Mouse (Mus musculus): ENCODE data around the gene Slc31a1. TPM values are rescaled to one million over a fixed set of nuclear protein-coding genes. Genes with fewer than 3 reads are reported as not detected.

Slc31a1 gene
- 232 TPM for polyA plus RNA-seq (2014; fragmentation: Illumina TruSeq; extraction: RNeasy Lipid Tissue Mini Kit (QIAGEN cat#74804); ENCODE audit: low read depth, low replicate concordance)

DNA sequence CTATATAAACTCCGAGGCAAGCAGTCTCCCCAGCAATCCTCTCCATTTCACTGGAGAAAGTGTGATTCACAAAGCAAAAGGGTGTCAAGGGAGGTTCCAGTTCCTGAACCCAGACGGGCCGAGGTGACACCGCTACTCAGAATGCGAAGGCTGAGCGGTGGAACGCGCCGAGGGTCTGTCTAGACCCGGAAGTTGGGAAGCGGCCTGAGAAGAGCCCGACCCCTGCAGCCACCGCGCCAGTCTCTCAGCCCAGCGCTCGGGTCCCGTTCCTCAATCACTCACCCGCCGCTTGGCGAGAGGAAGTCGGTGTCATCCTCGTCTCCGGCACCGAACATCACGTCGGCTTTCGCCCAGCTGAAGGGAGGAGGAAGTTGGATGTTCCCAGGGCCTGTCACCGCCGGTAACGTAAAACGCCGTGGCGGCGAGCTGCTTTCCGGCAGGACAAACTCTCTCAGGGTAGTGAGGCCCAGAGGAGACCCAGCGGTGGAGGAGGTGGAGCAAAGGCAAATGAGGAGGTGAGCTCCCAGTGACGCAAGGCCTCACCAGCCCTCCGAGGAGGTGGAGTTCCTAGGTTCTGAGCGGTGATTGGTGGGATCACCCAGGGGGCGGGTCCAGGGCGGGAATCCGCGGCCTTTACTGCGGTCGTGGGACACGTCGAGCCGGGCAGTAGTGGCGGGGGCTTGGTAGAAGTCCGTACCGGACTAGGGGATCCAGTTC, at the start of gene Slc31a1, which contains the start of gene Fkbp15:
Gene Slc31a1 (plus strand): TSS at position 640 of the 717 bp plus-strand sequence.
Gene Fkbp15 (minus strand): TSS at position 461 of the 717 bp plus-strand sequence.

DNA sequence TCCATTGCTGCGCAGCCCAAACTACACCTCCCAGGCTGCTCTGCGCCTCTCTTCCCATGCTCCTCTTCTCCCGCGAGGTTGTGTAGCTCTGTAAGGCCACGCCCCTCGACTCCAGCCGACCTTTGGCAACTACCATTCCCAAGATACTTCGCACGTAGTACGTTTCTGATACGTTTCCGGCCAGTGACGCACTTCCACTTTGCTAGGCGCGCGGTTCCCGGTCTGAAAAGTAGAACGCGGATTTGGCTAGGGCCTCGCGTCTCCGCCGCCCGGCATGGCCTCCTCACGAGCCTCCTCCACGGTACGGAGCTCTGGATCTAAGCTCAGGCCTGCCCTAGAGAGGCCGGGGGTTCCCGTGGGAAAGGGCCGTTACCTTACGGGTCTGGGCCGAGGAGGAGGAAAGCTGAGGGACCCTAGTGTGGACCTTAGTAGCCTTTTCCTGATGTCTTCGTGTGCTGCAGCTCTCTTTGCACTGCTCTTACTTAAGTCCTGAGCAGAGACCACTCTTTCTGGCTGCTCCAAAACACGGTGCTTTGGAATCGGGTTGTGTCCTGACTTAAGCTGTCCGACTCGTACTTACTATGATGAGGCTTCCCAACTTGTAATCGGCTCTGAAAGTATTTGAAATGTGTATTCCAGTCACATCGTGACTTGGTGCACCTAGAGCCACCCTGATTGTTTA, 48.2 kb downstream of the Slc31a1 start, which contains the start of the genes Cdc26 and Prpf4:
Gene Cdc26 (minus strand): TSS at position 42 of the 682 bp plus-strand sequence.
Gene Prpf4 (plus strand): TSS at position 197 of the 682 bp plus-strand sequence.

GRCm38 (mm10) chr4:62435081-62435480, 74.6 kb downstream of the Slc31a1 start, which contains the start of gene Rnf183:
TSS of gene Rnf183 (minus strand) at chr4:62435252.

Other genes with a start within 250 kb of the Slc31a1 start
- gene Mup21, start 209.9 kb upstream of the Slc31a1 start, polyA plus RNA-seq (2014; fragmentation: Illumina TruSeq; extraction: RNeasy Lipid Tissue Mini Kit (QIAGEN cat#74804); ENCODE audit: low read depth, low replicate concordance) = not detected
- gene Zfp37, start 129.7 kb upstream of the Slc31a1 start, polyA plus RNA-seq (2014; fragmentation: Illumina TruSeq; extraction: RNeasy Lipid Tissue Mini Kit (QIAGEN cat#74804); ENCODE audit: low read depth, low replicate concordance) = 12.1 TPM
- 17.7 TPM for gene Slc31a2, start 98.2 kb upstream of the Slc31a1 start, polyA plus RNA-seq (2014; fragmentation: Illumina TruSeq; extraction: RNeasy Lipid Tissue Mini Kit (QIAGEN cat#74804); ENCODE audit: low read depth, low replicate concordance)
- gene Fkbp15, start 179 bp upstream of the Slc31a1 start, polyA plus RNA-seq (2014; fragmentation: Illumina TruSeq; extraction: RNeasy Lipid Tissue Mini Kit (QIAGEN cat#74804); ENCODE audit: low read depth, low replicate concordance) = 18.9 TPM
- 56.6 TPM for gene Cdc26, start 47.9 kb downstream of the Slc31a1 start, polyA plus RNA-seq (2014; fragmentation: Illumina TruSeq; extraction: RNeasy Lipid Tissue Mini Kit (QIAGEN cat#74804); ENCODE audit: low read depth, low replicate concordance)
- gene Prpf4, start 48.1 kb downstream of the Slc31a1 start, polyA plus RNA-seq (2014; fragmentation: Illumina TruSeq; extraction: RNeasy Lipid Tissue Mini Kit (QIAGEN cat#74804); ENCODE audit: low read depth, low replicate concordance) = 10.6 TPM
- gene Rnf183, start 74.5 kb downstream of the Slc31a1 start, polyA plus RNA-seq (2014; fragmentation: Illumina TruSeq; extraction: RNeasy Lipid Tissue Mini Kit (QIAGEN cat#74804); ENCODE audit: low read depth, low replicate concordance) = 4.2 TPM
- 6.2 TPM for gene Wdr31, start 110.2 kb downstream of the Slc31a1 start, polyA plus RNA-seq (2014; fragmentation: Illumina TruSeq; extraction: RNeasy Lipid Tissue Mini Kit (QIAGEN cat#74804); ENCODE audit: low read depth, low replicate concordance)
- gene Bspry, start 119.3 kb downstream of the Slc31a1 start, polyA plus RNA-seq (2014; fragmentation: Illumina TruSeq; extraction: RNeasy Lipid Tissue Mini Kit (QIAGEN cat#74804); ENCODE audit: low read depth, low replicate concordance) = 3.4 TPM
- 0.40 TPM for gene Hdhd3, start 142.7 kb downstream of the Slc31a1 start, polyA plus RNA-seq (2014; fragmentation: Illumina TruSeq; extraction: RNeasy Lipid Tissue Mini Kit (QIAGEN cat#74804); ENCODE audit: low read depth, low replicate concordance)
- 0.93 TPM for gene Alad, start 159.2 kb downstream of the Slc31a1 start, polyA plus RNA-seq (2014; fragmentation: Illumina TruSeq; extraction: RNeasy Lipid Tissue Mini Kit (QIAGEN cat#74804); ENCODE audit: low read depth, low replicate concordance)
- gene Pole3, start 164.3 kb downstream of the Slc31a1 start, polyA plus RNA-seq (2014; fragmentation: Illumina TruSeq; extraction: RNeasy Lipid Tissue Mini Kit (QIAGEN cat#74804); ENCODE audit: low read depth, low replicate concordance) = 47.1 TPM
- gene 4933430I17Rik, start 164.6 kb downstream of the Slc31a1 start, polyA plus RNA-seq (2014; fragmentation: Illumina TruSeq; extraction: RNeasy Lipid Tissue Mini Kit (QIAGEN cat#74804); ENCODE audit: low read depth, low replicate concordance) = not detected
- gene Rgs3, start 199.1 kb downstream of the Slc31a1 start, polyA plus RNA-seq (2014; fragmentation: Illumina TruSeq; extraction: RNeasy Lipid Tissue Mini Kit (QIAGEN cat#74804); ENCODE audit: low read depth, low replicate concordance) = 2.6 TPM